Mouse (Mus musculus) forebrain, embryonic 10.5 days (tissue): ENCODE results near the gene Aff3. TPM values are rescaled to one million over a fixed set of nuclear protein-coding genes. Genes with fewer than 3 reads are reported as not detected.

ENCODE experiments used
- DNase-seq: peaks from one replicate; pipeline ENCODE4 v3.0.0-alpha.2; 2017; ENCODE audit warnings: low spot score; ENCODE audit errors: extremely low spot score
- H3K27ac ChIP-seq: fragments of 300-500 bp; sonication (generic); 2 replicates; pipeline ENCODE4 v1.5.1; 2016; ENCODE audit warnings: mild to moderate bottlenecking
- H3K27me3 ChIP-seq: fragments of 300-500 bp; sonication (generic); 2 replicates; pipeline ENCODE4 v1.6.1; 2016; ENCODE audit warnings: mild to moderate bottlenecking; ENCODE audit not compliant: poor library complexity, severe bottlenecking
- H3K36me3 ChIP-seq: fragments of 300-500 bp; sonication (generic); replicated peaks from 2 replicates; pipeline ENCODE4 v1.6.1; 2016; ENCODE audit warnings: mild to moderate bottlenecking, moderate library complexity
- H3K4me1 ChIP-seq: fragments of 300-500 bp; sonication (generic); 2 replicates; pipeline ENCODE4 v1.6.1; 2016
- H3K4me3 ChIP-seq: fragments of 300-500 bp; sonication (generic); 2 replicates; pipeline ENCODE4 v1.5.1; 2016; ENCODE audit warnings: mild to moderate bottlenecking, moderate library complexity
- H3K9me3 ChIP-seq: fragments of 300-500 bp; sonication (generic); 2 replicates; pipeline ENCODE4 v1.6.1; 2016; ENCODE audit warnings: mild to moderate bottlenecking, moderate library complexity
- WGBS: fragments of 180-500 bp; shearing (Covaris S2); methylation state at CpG from one replicate; pipeline ENCODE4 v1.1.7; 2016; 5-methylcytosine and 5-hydroxymethylcytosine counted together
- polyA plus RNA-seq: library from polyadenylated mRNA; unstranded; fragments of >200 nt; fragmentation: Nextera tagmentation; extraction: Ambion mirVana; gene quantifications from 2 replicates; pipeline ENCODE4 v1.2.1, GENCODE M21; 2016

Gene Aff3
- polyA plus RNA-seq, 1 experiment from 2014 or later = 3.5 TPM

GRCm38 (mm10) chr1:38298291-38298690 lies 366.5 kb downstream of the Aff3 start:
- H3K4me1 ChIP-seq = no peaks in the 10 kb centered on the region
- no peak overlapping the region for H3K4me3 ChIP-seq
- H3K9me3 ChIP-seq = no peaks in the 10 kb centered on the region
- no peaks in the 10 kb centered on the region for H3K36me3 ChIP-seq
- WGBS = 77% methylated on average over 3 of the region's 3 CpGs
- no peak for DNase-seq
- H3K27ac ChIP-seq = no peak overlapping the region
- H3K27me3 ChIP-seq = no peaks in the 10 kb centered on the region

- Histone ChIP-seq H3K9me3 (no peaks in the 10 kb centered on the region), H3K36me3 (no peaks in the 10 kb centered on the region), H3K4me1 (peaks cover 4% of the 10 kb centered on the region; the same call in 1 of the 2 replicates), H3K4me3 (no peak overlapping the region), H3K27ac (no peak overlapping the region), H3K27me3 (no peaks in the 10 kb centered on the region)
- no peak for DNase-seq
- WGBS = 94% methylated on average over 6 of the region's 6 CpGs
Observed at GRCm38 (mm10) chr1:38294906-38295305, 369.8 kb downstream of the Aff3 start.

- WGBS = 95% methylated on average over 9 of the region's 9 CpGs
- H3K36me3 ChIP-seq = no peaks in the 10 kb centered on the region
- H3K27ac ChIP-seq = no peak overlapping the region
- DNase-seq = no peak
- no peaks in the 10 kb centered on the region for H3K27me3 ChIP-seq
- H3K4me1 ChIP-seq = peaks cover 4% of the 10 kb centered on the region; the same call in 1 of the 2 replicates
- H3K4me3 ChIP-seq = no peak overlapping the region
- H3K9me3 ChIP-seq = no peaks in the 10 kb centered on the region
Observed at GRCm38 (mm10) chr1:38294336-38294695, 370.4 kb downstream of the Aff3 start.

- Histone ChIP-seq H3K4me3 (no peak overlapping the region), H3K36me3 (no peaks in the 10 kb centered on the region), H3K9me3 (no peaks in the 10 kb centered on the region), H3K27ac (no peak overlapping the region), H3K27me3 (no peaks in the 10 kb centered on the region), H3K4me1 (peaks cover 4% of the 10 kb centered on the region; the same call in 1 of the 2 replicates)
- DNase-seq = no peak
- 90% methylated on average over 12 of the region's 12 CpGs for WGBS
Observed at GRCm38 (mm10) chr1:38293671-38294335, 371.0 kb downstream of the Aff3 start.

- Histone ChIP-seq H3K4me3 (no peak overlapping the region), H3K4me1 (peaks cover 4% of the 10 kb centered on the region; the same call in 1 of the 2 replicates), H3K9me3 (no peaks in the 10 kb centered on the region), H3K27ac (no peak overlapping the region), H3K27me3 (no peaks in the 10 kb centered on the region), H3K36me3 (no peaks in the 10 kb centered on the region)
- DNase-seq = no peak
- 85% methylated on average over 4 of the region's 4 CpGs for WGBS
Observed at GRCm38 (mm10) chr1:38292851-38293250, 371.9 kb downstream of the Aff3 start.

- H3K4me1 ChIP-seq = peaks cover 4% of the 10 kb centered on the region; the same call in 1 of the 2 replicates
- DNase-seq = no peak
- no peaks in the 10 kb centered on the region for H3K9me3 ChIP-seq
- H3K27me3 ChIP-seq = no peaks in the 10 kb centered on the region
- H3K4me3 ChIP-seq = no peak overlapping the region
- H3K27ac ChIP-seq = no peak overlapping the region
- H3K36me3 ChIP-seq = no peaks in the 10 kb centered on the region
- 94% methylated on average over 6 of the region's 6 CpGs for WGBS
Observed at GRCm38 (mm10) chr1:38291915-38292314, 372.8 kb downstream of the Aff3 start.

- Histone ChIP-seq H3K9me3 (no peaks in the 10 kb centered on the region), H3K36me3 (no peaks in the 10 kb centered on the region), H3K4me3 (no peak overlapping the region), H3K27me3 (no peaks in the 10 kb centered on the region), H3K27ac (no peak overlapping the region), H3K4me1 (peaks cover 4% of the 10 kb centered on the region; the same call in 1 of the 2 replicates)
- 87% methylated on average over 4 of the region's 4 CpGs for WGBS
- DNase-seq = no peak
Observed at GRCm38 (mm10) chr1:38291497-38291896, 373.3 kb downstream of the Aff3 start.

- DNase-seq = no peak
- Histone ChIP-seq H3K4me1 (peaks cover 4% of the 10 kb centered on the region; the same call in 1 of the 2 replicates), H3K9me3 (no peaks in the 10 kb centered on the region), H3K27me3 (no peaks in the 10 kb centered on the region), H3K36me3 (no peaks in the 10 kb centered on the region), H3K4me3 (no peak overlapping the region), H3K27ac (no peak overlapping the region)
- WGBS = 92% methylated on average over 7 of the region's 7 CpGs
Observed at GRCm38 (mm10) chr1:38290881-38291280, 373.9 kb downstream of the Aff3 start.

GRCm38 (mm10) chr1:38289891-38290290 lies 374.9 kb downstream of the Aff3 start:
- DNase-seq = no peak
- no peak overlapping the region for H3K27ac ChIP-seq
- no peaks in the 10 kb centered on the region for H3K9me3 ChIP-seq
- H3K4me1 ChIP-seq = peaks cover 4% of the 10 kb centered on the region; the same call in 1 of the 2 replicates
- no peaks in the 10 kb centered on the region for H3K36me3 ChIP-seq
- H3K4me3 ChIP-seq = no peak overlapping the region
- H3K27me3 ChIP-seq = no peaks in the 10 kb centered on the region
- 82% methylated on average over 5 of the region's 5 CpGs for WGBS

GRCm38 (mm10) chr1:38288716-38289115 lies 376.0 kb downstream of the Aff3 start:
- peaks cover 4% of the 10 kb centered on the region; the same call in 1 of the 2 replicates for H3K4me1 ChIP-seq
- no peak for DNase-seq
- no peak overlapping the region for H3K27ac ChIP-seq
- H3K9me3 ChIP-seq = no peaks in the 10 kb centered on the region
- no peaks in the 10 kb centered on the region for H3K36me3 ChIP-seq
- H3K4me3 ChIP-seq = no peak overlapping the region
- WGBS = 98% methylated on average over 1 of the region's 1 CpGs
- H3K27me3 ChIP-seq = no peaks in the 10 kb centered on the region

- no peaks in the 10 kb centered on the region for H3K4me1 ChIP-seq
- no peaks in the 10 kb centered on the region for H3K9me3 ChIP-seq
- no peak for DNase-seq
- H3K4me3 ChIP-seq = no peak overlapping the region
- WGBS = 93% methylated on average over 1 of the region's 1 CpGs
- H3K27me3 ChIP-seq = no peaks in the 10 kb centered on the region
- H3K36me3 ChIP-seq = no peaks in the 10 kb centered on the region
- no peak overlapping the region for H3K27ac ChIP-seq
Observed at GRCm38 (mm10) chr1:38286551-38286950, 378.2 kb downstream of the Aff3 start.

GRCm38 (mm10) chr1:38280549-38280948 lies 384.2 kb downstream of the Aff3 start:
- H3K9me3 ChIP-seq = no peaks in the 10 kb centered on the region
- H3K27ac ChIP-seq = no peak overlapping the region
- H3K4me1 ChIP-seq = no peaks in the 10 kb centered on the region
- DNase-seq = no peak
- no peak overlapping the region for H3K4me3 ChIP-seq
- no peaks in the 10 kb centered on the region for H3K27me3 ChIP-seq
- 92% methylated on average over 7 of the region's 7 CpGs for whole genome bisulfite sequencing
- no peaks in the 10 kb centered on the region for H3K36me3 ChIP-seq

GRCm38 (mm10) chr1:38271312-38271711 lies 393.4 kb downstream of the Aff3 start:
- no peak for DNase-seq

More at GRCm38 (mm10) chr1:38271312-38271711, 393.4 kb downstream of the Aff3 start:
- 94% methylated on average over 2 of the region's 2 CpGs for WGBS
- no peak overlapping the region for H3K4me3 ChIP-seq
- H3K27ac ChIP-seq = no peak overlapping the region
- H3K4me1 ChIP-seq = peaks cover 13% of the 10 kb centered on the region
- H3K27me3 ChIP-seq = no peaks in the 10 kb centered on the region
- H3K9me3 ChIP-seq = no peaks in the 10 kb centered on the region
- peaks cover 4% of the 10 kb centered on the region for H3K36me3 ChIP-seq
